ENCODE assay signal across 7 mouse cellular contexts in the genomic region with DNA sequence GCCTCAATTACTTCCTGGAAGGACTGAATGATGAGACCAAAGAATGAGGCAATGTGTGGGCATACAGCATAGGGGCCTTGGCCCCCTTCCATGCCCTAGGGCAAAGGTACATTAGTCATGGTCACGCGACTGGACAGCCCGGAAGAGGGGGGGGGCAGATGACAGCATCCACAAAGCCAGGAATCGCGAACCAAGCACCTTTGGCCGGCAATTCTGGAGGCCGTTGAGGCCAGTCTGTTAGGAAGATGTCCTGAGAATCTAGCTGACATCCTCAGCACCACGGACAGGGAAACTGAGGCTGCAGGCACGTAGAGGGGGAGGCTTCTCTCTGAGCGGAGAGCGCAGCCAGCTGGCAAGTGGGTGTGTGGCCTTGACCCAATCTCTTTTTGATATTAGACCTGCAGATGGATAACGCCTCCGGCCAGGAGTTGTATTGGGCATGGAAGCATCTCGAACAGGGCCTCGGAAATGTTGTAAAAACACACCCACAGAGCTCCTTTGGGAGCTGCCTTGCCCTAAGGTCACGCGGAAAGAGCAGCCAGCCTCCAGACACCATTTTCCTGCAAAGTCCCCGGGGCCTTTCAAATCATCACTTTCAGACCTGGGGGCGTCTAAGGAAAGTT. TPM values are rescaled to one million over a fixed set of nuclear protein-coding genes. Genes with fewer than 3 reads are reported as not detected.
A peak's percentile ranks its signal among the peaks of the same experiment; 100 is the strongest.
DNase-seq lines count a peak whose midpoint lies in the region; ATAC-seq and TF ChIP-seq lines count a peak whose summit lies in the region.

No protein-coding gene starts in this region.

- H3K4me1 ChIP-seq in spleen, adult 2 months (ENCODE audit: control insufficient read depth, insufficient read depth, insufficient read length), result peaks cover 19% of the 10 kb centered on the region
- H3K4me1 ChIP-seq in embryonic facial prominence, embryonic 13.5 days, result peaks cover 31% of the 10 kb centered on the region
- peaks cover 29% of the 10 kb centered on the region for H3K4me1 ChIP-seq in intestine, embryonic 14.5 days (replicated peaks; ENCODE audit: control insufficient read depth, insufficient read depth, low read length)
- H3K4me1 ChIP-seq in liver, embryonic 15.5 days (replicated peaks), result peaks cover 51% of the 10 kb centered on the region

- no peak for ATAC-seq in embryonic facial prominence, embryonic 13.5 days (ENCODE audit: insufficient number of reproducible peaks, insufficient read depth, low FRiP score, low TSS enrichment, low read depth)
- peak; percentile 4; the same call in 1 of the 2 replicates for ATAC-seq in intestine, embryonic 14.5 days (replicated peaks; ENCODE audit: low FRiP score, low TSS enrichment, low read depth)
- no peak; the same call in 1 of the 2 replicates for ATAC-seq in liver, embryonic 15.5 days (ENCODE audit: insufficient read depth)

- H3K36me3 ChIP-seq in spleen, adult 2 months (ENCODE audit: control insufficient read depth, insufficient read depth, low read length), result no peaks in the 10 kb centered on the region
- H3K36me3 ChIP-seq in embryonic facial prominence, embryonic 13.5 days, result no peaks in the 10 kb centered on the region
- H3K36me3 ChIP-seq in intestine, embryonic 14.5 days (ENCODE audit: control insufficient read depth, insufficient read depth, low read length), result no peaks in the 10 kb centered on the region
- no peaks in the 10 kb centered on the region for H3K36me3 ChIP-seq in liver, embryonic 15.5 days (replicated peaks)

- H3K27me3 ChIP-seq in spleen, adult 2 months (ENCODE audit: control insufficient read depth, insufficient read depth, low read length), result no peaks in the 10 kb centered on the region
- H3K27me3 ChIP-seq in embryonic facial prominence, embryonic 13.5 days, result no peaks in the 10 kb centered on the region
- no peaks in the 10 kb centered on the region for H3K27me3 ChIP-seq in intestine, embryonic 14.5 days (replicated peaks; ENCODE audit: control insufficient read depth, insufficient read depth, low read length)
- H3K27me3 ChIP-seq in liver, embryonic 15.5 days, result no peaks in the 10 kb centered on the region

- H3K4me2 ChIP-seq in embryonic facial prominence, embryonic 13.5 days, result peak overlapping the region; percentile 71
- H3K4me2 ChIP-seq in intestine, embryonic 14.5 days (ENCODE audit: low read length), result peak overlapping the region; percentile 73
- peak overlapping the region; percentile 99 for H3K4me2 ChIP-seq in liver, embryonic 15.5 days

- peak; percentile 15 to 18 for DNase-seq in spleen, adult 2 months (ENCODE audit: low read depth in 1 of 2, low spot score in 2 of 2)
- DNase-seq in spleen, postnatal 36 days (ENCODE audit: low spot score in 2 of 2), result no peak
- peak; percentile 90 for DNase-seq in adrenal gland, adult 2 months
- no peak for DNase-seq in intestine, embryonic 14.5 days (ENCODE audit: low spot score)
- peak; percentile 53 to 60 for DNase-seq in natural killer cell, adult 2 months (ENCODE audit: low spot score in 2 of 2)

- H3K27ac ChIP-seq in spleen, adult 2 months (ENCODE audit: insufficient read depth, low read length), result peak overlapping the region; percentile 31; the same call in 1 of the 2 replicates
- H3K27ac ChIP-seq in embryonic facial prominence, embryonic 13.5 days, result peak overlapping the region; percentile 98
- H3K27ac ChIP-seq in intestine, embryonic 14.5 days (ENCODE audit: low read depth), result peak overlapping the region; percentile 98
- peak overlapping the region; percentile 77 for H3K27ac ChIP-seq in liver, embryonic 15.5 days (replicated peaks)

- TF ChIP-seq POLR2A in spleen, adult 2 months (IDR thresholded peaks at IDR 0.05; ENCODE audit: low read depth, low read length), result no peak

- H3K4me3 ChIP-seq in spleen, adult 2 months (ENCODE audit: extremely low read depth, insufficient read depth, insufficient read length), result peak overlapping the region; percentile 74
- peak overlapping the region; percentile 90 for H3K4me3 ChIP-seq in embryonic facial prominence, embryonic 13.5 days
- H3K4me3 ChIP-seq in intestine, embryonic 14.5 days (ENCODE audit: low read depth, low read length), result peak overlapping the region; percentile 83
- H3K4me3 ChIP-seq in liver, embryonic 15.5 days (replicated peaks), result peak overlapping the region; percentile 77

- no peaks in the 10 kb centered on the region for H3K9me3 ChIP-seq in embryonic facial prominence, embryonic 13.5 days
- H3K9me3 ChIP-seq in intestine, embryonic 14.5 days (ENCODE audit: control insufficient read depth, low read length), result no peaks in the 10 kb centered on the region
- no peaks in the 10 kb centered on the region for H3K9me3 ChIP-seq in liver, embryonic 15.5 days (replicated peaks)

- TF ChIP-seq CTCF in spleen, adult 2 months (IDR thresholded peaks at IDR 0.05; ENCODE audit: extremely low read depth, insufficient read depth, insufficient read length, insufficient replicate concordance), result no peak

- H3K9ac ChIP-seq in embryonic facial prominence, embryonic 13.5 days, result peak overlapping the region; percentile 66
- peak overlapping the region; percentile 83 for H3K9ac ChIP-seq in intestine, embryonic 14.5 days (ENCODE audit: low read length)
- peak overlapping the region; percentile 58 for H3K9ac ChIP-seq in liver, embryonic 15.5 days

- 10% methylated on average over 19 of the region's 19 CpGs for WGBS in spleen, adult 2 months
- WGBS in embryonic facial prominence, embryonic 13.5 days, result 2% methylated on average over 19 of the region's 19 CpGs
- WGBS in intestine, embryonic 14.5 days, result 6% methylated on average over 19 of the region's 19 CpGs
- 10% methylated on average over 19 of the region's 19 CpGs for WGBS in liver, embryonic 15.5 days (ENCODE audit: insufficient replicate concordance)

RNA-seq across cellular contexts. Expression of a gene that starts 0.6 kb away (rescaled TPM):
- polyA plus RNA-seq in spleen, adult 2 months (2012; rRNA removed), result 21.2 and 23.0 TPM in 2 replicates
- 100 to 1,000 TPM in 1 of 2 experiments, 10 to 100 TPM in 1; 42.1 to 124 TPM for total RNA-seq in adrenal gland, adult 2 months (2021)
- 149 and 154 TPM in 2 replicates for polyA plus RNA-seq in adrenal gland, adult 2 months (2012; rRNA removed)
- 54.8 and 56.5 TPM in 2 replicates for polyA plus RNA-seq in embryonic facial prominence, embryonic 13.5 days (2015; fragmentation: Nextera tagmentation; extraction: Ambion mirVana)
- 48.8 and 54.0 TPM in 2 replicates for polyA plus RNA-seq in intestine, embryonic 14.5 days (2014; fragmentation: Nextera tagmentation; extraction: Ambion mirVana)
- 20.1 and 24.8 TPM in 2 replicates for polyA plus RNA-seq in liver, embryonic 15.5 days (2015; fragmentation: Nextera tagmentation; extraction: Ambion mirVana)

RNA-seq across cellular contexts. Expression of a gene that starts 56.0 kb away (rescaled TPM):
- polyA plus RNA-seq in spleen, adult 2 months (2012; rRNA removed), result 269 and 299 TPM in 2 replicates
- 10 to 100 TPM; 63.5 to 84.6 TPM for total RNA-seq in adrenal gland, adult 2 months (2021)
- polyA plus RNA-seq in adrenal gland, adult 2 months (2012; rRNA removed), result 181 and 204 TPM in 2 replicates
- 53.7 and 58.0 TPM in 2 replicates for polyA plus RNA-seq in embryonic facial prominence, embryonic 13.5 days (2015; fragmentation: Nextera tagmentation; extraction: Ambion mirVana)
- polyA plus RNA-seq in intestine, embryonic 14.5 days (2014; fragmentation: Nextera tagmentation; extraction: Ambion mirVana), result 34.8 and 40.5 TPM in 2 replicates
- 29.5 and 38.6 TPM in 2 replicates for polyA plus RNA-seq in liver, embryonic 15.5 days (2015; fragmentation: Nextera tagmentation; extraction: Ambion mirVana)

Comparison
In these comparisons a context has a peak if more than half of its experiments do, and no peak if none do; other contexts are left out.
1. DNase-seq: peak in spleen, adult 2 months (2 of 2), adrenal gland, adult 2 months (single experiment) and natural killer cell, adult 2 months (2 of 2); none in spleen, postnatal 36 days (0 of 2) and intestine, embryonic 14.5 days (single experiment).
2. H3K27ac ChIP-seq: peak in every context shown above with its lines; median percentile 98 in embryonic facial prominence, embryonic 13.5 days; 98 in intestine, embryonic 14.5 days; 77 in liver, embryonic 15.5 days; 31 in spleen, adult 2 months.
3. Peak in every context shown above with its lines, with median percentiles within 50 percentile points of each other: H3K4me3 ChIP-seq, H3K4me2 ChIP-seq and H3K9ac ChIP-seq.